Mouse (Mus musculus) olfactory bulb, adult 2 months (tissue): ENCODE data around the gene Washc1.

Source experiments
- CTCF ChIP-seq: fragments of 200-500 bp; IDR thresholded peaks from 2 replicates; pipeline ENCODE4 v1.5.1; 2012; ENCODE audit warnings: low read depth, mild to moderate bottlenecking, low read length, moderate library complexity; ENCODE audit not compliant: insufficient read depth
- POLR2A ChIP-seq: fragments of 200-500 bp; IDR thresholded peaks from 2 replicates; pipeline ENCODE4 v1.6.1; 2012; ENCODE audit warnings: mild to moderate bottlenecking, low read depth, low read length, moderate library complexity; ENCODE audit not compliant: insufficient read depth

DNA sequence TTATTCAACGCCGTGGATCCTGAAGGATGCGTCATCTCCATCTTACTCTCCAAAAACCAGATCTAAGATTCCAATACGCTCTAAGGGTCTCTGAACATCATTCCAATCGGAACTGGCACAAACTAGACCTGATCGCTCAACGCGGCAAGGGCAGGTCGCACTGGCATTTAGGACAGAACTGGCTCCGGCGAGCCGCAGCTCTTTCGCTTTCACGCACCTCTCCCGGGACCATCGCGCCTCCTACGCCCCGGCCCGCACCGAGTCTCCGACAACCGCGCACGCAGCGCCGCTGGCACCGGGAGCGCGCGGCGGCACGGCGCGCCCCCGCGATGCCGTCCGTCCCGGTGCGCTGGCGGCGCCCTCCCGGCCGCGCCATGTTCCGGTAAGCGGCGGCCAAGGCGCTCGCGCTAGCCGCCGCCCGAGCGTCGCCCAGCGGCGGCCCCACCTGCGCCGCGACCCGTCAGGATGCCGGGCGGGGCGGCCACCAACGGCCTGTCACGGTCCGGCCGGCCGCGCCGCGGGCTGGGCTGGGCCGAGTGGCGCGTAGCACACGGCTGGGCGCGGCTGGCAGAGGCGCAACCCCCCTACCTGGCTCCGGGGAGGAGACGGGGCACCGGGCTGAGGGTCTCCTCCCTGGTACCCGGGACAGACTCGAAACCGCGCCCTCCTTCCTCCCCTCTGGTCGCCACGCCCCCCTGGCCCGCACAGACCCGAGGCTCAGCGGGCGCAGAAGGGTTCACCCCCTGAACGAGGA, 35.0 kb upstream of the Washc1 start:
- no peak for TF ChIP-seq CTCF
- no peak; the same call in 1 of the 2 replicates for TF ChIP-seq POLR2A
